Mouse (Mus musculus) bone marrow, adult 2 months (tissue): ENCODE results near the gene Spns2.

Experiments used
- CTCF ChIP-seq: fragments of 200-500 bp; IDR thresholded peaks from 2 replicates; pipeline ENCODE4 v1.5.1; 2011; ENCODE audit warnings: low read length, control low read depth; ENCODE audit not compliant: control insufficient read depth, insufficient read depth
- POLR2A ChIP-seq: fragments of 200-500 bp; IDR thresholded peaks from 2 replicates; pipeline ENCODE4 v1.6.1; 2011; ENCODE audit warnings: low read depth, mild to moderate bottlenecking, control low read depth, low read length, borderline replicate concordance; ENCODE audit not compliant: control insufficient read depth

- no peak for TF ChIP-seq POLR2A
- no peak for TF ChIP-seq CTCF
These were observed 892 bp downstream of the Spns2 start for GRCm38 (mm10) chr11:72488753-72489271.
